ENCODE assay signal across 8 mouse cellular contexts in genomic region chr13:42709611-42710331, GRCm38 (mm10). TPM values are rescaled to one million over a fixed set of nuclear protein-coding genes. Genes with fewer than 3 reads are reported as not detected.
DNase-seq lines count a peak whose midpoint lies in the region; ATAC-seq and TF ChIP-seq lines count a peak whose summit lies in the region.

No protein-coding gene starts in this region.

- no peak overlapping the region for H3K27ac ChIP-seq in heart, embryonic 16.5 days (ENCODE audit: low read length)
- H3K27ac ChIP-seq in intestine, postnatal 0 days (ENCODE audit: low read depth, low read length) = no peak overlapping the region
- H3K27ac ChIP-seq in olfactory bulb, adult 2 months (ENCODE audit: insufficient read depth, low read depth, low read length) = no peak overlapping the region

- H3K9me3 ChIP-seq in heart, embryonic 16.5 days (replicated peaks; ENCODE audit: control insufficient read depth, low read length) = no peaks in the 10 kb centered on the region
- no peaks in the 10 kb centered on the region for H3K9me3 ChIP-seq in intestine, postnatal 0 days (ENCODE audit: control insufficient read depth)

- intact Hi-C loops in heart, postnatal 25 days (cut with DNase I) = no loop called here

- 0 out of 2 replicates have a peak, but pooled peaks have one; percentile 20 for TF ChIP-seq POLR2A in olfactory bulb, adult 2 months (IDR thresholded peaks at IDR 0.05; ENCODE audit: insufficient read depth, low read depth, low read length)

- 2% methylated on average over 38 of the region's 39 CpGs for WGBS in heart, embryonic 16.5 days
- 3% methylated on average over 39 of the region's 39 CpGs for WGBS in intestine, postnatal 0 days
- WGBS in olfactory bulb, adult 2 months = 1% methylated on average over 39 of the region's 39 CpGs

- no peak for TF ChIP-seq CTCF in intestine, postnatal 0 days (IDR thresholded peaks at IDR 0.05; ENCODE audit: low read depth)
- no peak for TF ChIP-seq CTCF in olfactory bulb, adult 2 months (IDR thresholded peaks at IDR 0.05; ENCODE audit: insufficient read depth, low read depth, low read length)

- no peak for DNase-seq in heart, postnatal 25 days (ENCODE audit: low spot score)
- DNase-seq in MN1 (ENCODE audit: low spot score) = peak; percentile 29
- DNase-seq in embryo, embryonic 11 days = peak; percentile 55
- no peak for DNase-seq in urinary bladder, postnatal 36 days (ENCODE audit: low spot score in 2 of 2)
- DNase-seq in ovary, adult 18-20 months (ENCODE audit: low spot score) = no peak

- no peak for ATAC-seq in heart, embryonic 16.5 days (replicated peaks; ENCODE audit: extremely low read depth, insufficient read depth, low FRiP score)
- no peak for ATAC-seq in intestine, postnatal 0 days

- peaks cover 33% of the 10 kb centered on the region for H3K27me3 ChIP-seq in heart, embryonic 16.5 days (ENCODE audit: control insufficient read depth, insufficient read depth, low read length)
- H3K27me3 ChIP-seq in intestine, postnatal 0 days (replicated peaks; ENCODE audit: control insufficient read depth, insufficient read depth, low read length) = peaks cover 32% of the 10 kb centered on the region

- no peaks in the 10 kb centered on the region; the same call in 1 of the 2 replicates for H3K4me1 ChIP-seq in heart, embryonic 16.5 days (ENCODE audit: control insufficient read depth, insufficient read depth, low read length)
- no peaks in the 10 kb centered on the region for H3K4me1 ChIP-seq in intestine, postnatal 0 days (replicated peaks; ENCODE audit: control insufficient read depth, insufficient read depth, low read length)
- H3K4me1 ChIP-seq in olfactory bulb, adult 2 months (ENCODE audit: control insufficient read depth, insufficient read depth, low read length) = peaks cover 17% of the 10 kb centered on the region

- peak overlapping the region; percentile 37 for H3K4me3 ChIP-seq in heart, embryonic 16.5 days (ENCODE audit: low read length)
- peak overlapping the region; percentile 24; the same call in 1 of the 2 replicates for H3K4me3 ChIP-seq in intestine, postnatal 0 days (ENCODE audit: low read depth, low read length)
- peak overlapping the region; percentile 45 for H3K4me3 ChIP-seq in olfactory bulb, adult 2 months (ENCODE audit: insufficient read depth, low read depth, low read length)

- no peak overlapping the region for H3K9ac ChIP-seq in heart, embryonic 16.5 days (ENCODE audit: low read length)
- H3K9ac ChIP-seq in intestine, postnatal 0 days (ENCODE audit: low read depth, low read length) = no peak overlapping the region

- peak overlapping the region; percentile 56 for H3K4me2 ChIP-seq in heart, embryonic 16.5 days (ENCODE audit: low read depth, low read length)
- H3K4me2 ChIP-seq in intestine, postnatal 0 days (replicated peaks; ENCODE audit: low read depth) = peak overlapping the region; percentile 35; the same call in 1 of the 2 replicates

- no peaks in the 10 kb centered on the region for H3K36me3 ChIP-seq in heart, embryonic 16.5 days (ENCODE audit: control insufficient read depth, insufficient read depth)
- no peaks in the 10 kb centered on the region for H3K36me3 ChIP-seq in intestine, postnatal 0 days (ENCODE audit: control insufficient read depth, insufficient read depth)

RNA-seq across cellular contexts. Expression of gene Phactr1, which starts 29.3 kb away (rescaled TPM):
- 4.6 and 4.9 TPM in 2 replicates for polyA plus RNA-seq in heart, embryonic 16.5 days (2015; fragmentation: Nextera tagmentation; extraction: Ambion mirVana)
- 1 to 10 TPM; 3.4 to 5.1 TPM for total RNA-seq in heart, postnatal 25 days (2021)
- 6.8 and 6.9 TPM in 2 replicates for polyA plus RNA-seq in intestine, postnatal 0 days (2015; fragmentation: Nextera tagmentation; extraction: Ambion mirVana)
- not detected in 2 replicates for polyA plus RNA-seq in olfactory bulb, adult 2 months (2012; ENCODE audit: insufficient read depth, insufficient read length, low replicate concordance, missing spikeins)

Comparison
In these comparisons a context has a peak if more than half of its experiments do, and no peak if none do; other contexts are left out.
1. DNase-seq: peak in MN1 (single experiment) and embryo, embryonic 11 days (single experiment); none in heart, postnatal 25 days (single experiment), urinary bladder, postnatal 36 days (0 of 2) and ovary, adult 18-20 months (single experiment).
2. Peak in every context shown above with its lines, with median percentiles within 50 percentile points of each other: H3K4me3 ChIP-seq.